Mouse (Mus musculus) liver, adult 2 months (tissue): Measurements from ENCODE around the gene 2310039H08Rik. TPM values are rescaled to one million over a fixed set of nuclear protein-coding genes. Genes with fewer than 3 reads are reported as not detected.
"Not testable (repeated sequence)": the region's sequence is repeated elsewhere in the genome, so short reads cannot be mapped to it uniquely, and the experiment has no call there.

ENCODE experiments used
- DNase-seq: peaks from one replicate; pipeline ENCODE4 v3.0.0-alpha.2; 2011; ENCODE audit warnings: low read depth, low spot score; ENCODE audit errors: extremely low read depth
- H3K27ac ChIP-seq: fragments of 200-500 bp; replicated peaks from 2 replicates; pipeline ENCODE4 v1.5.1; 2012; ENCODE audit warnings: low read depth, mild to moderate bottlenecking, control low read depth, inconsistent platforms, low read length; ENCODE audit not compliant: insufficient read depth
- H3K27me3 ChIP-seq: fragments of 200-500 bp; 2 replicates; pipeline ENCODE4 v1.6.1; 2012; ENCODE audit warnings: mild to moderate bottlenecking, moderate library complexity, low read length, inconsistent platforms; ENCODE audit not compliant: control insufficient read depth, insufficient read depth
- H3K36me3 ChIP-seq: fragments of 200-500 bp; 2 replicates; pipeline ENCODE4 v1.6.1; 2012; ENCODE audit warnings: low read length, inconsistent platforms; ENCODE audit not compliant: control insufficient read depth, insufficient read depth
- H3K4me1 ChIP-seq: fragments of 200-500 bp; 2 replicates; pipeline ENCODE4 v1.6.1; 2011; ENCODE audit warnings: low read length; ENCODE audit not compliant: control insufficient read depth, insufficient read depth
- H3K4me3 ChIP-seq: fragments of 200-500 bp; 2 replicates; pipeline ENCODE4 v1.5.1; 2011; ENCODE audit warnings: low read depth, mild to moderate bottlenecking, control low read depth, low read length, moderate library complexity; ENCODE audit not compliant: insufficient read depth
- H3K79me2 ChIP-seq: fragments of 200-500 bp; 2 replicates; pipeline ENCODE4 v1.6.1; 2012; ENCODE audit warnings: inconsistent platforms, mild to moderate bottlenecking, low read length, moderate library complexity; ENCODE audit not compliant: control insufficient read depth, insufficient read depth
- H3K9ac ChIP-seq: fragments of 200-500 bp; 2 replicates; pipeline ENCODE4 v1.6.1; 2012; ENCODE audit warnings: low read depth, mild to moderate bottlenecking, control low read depth, inconsistent platforms, low read length
- CTCF ChIP-seq: fragments of 200-500 bp; IDR thresholded peaks from 2 replicates; pipeline ENCODE4 v1.5.1; 2011; ENCODE audit warnings: low read depth, low read length, control low read depth
- POLR2A ChIP-seq: fragments of 200-500 bp; IDR thresholded peaks from 2 replicates; pipeline ENCODE4 v1.6.1; 2011; ENCODE audit warnings: low read length, control low read depth; ENCODE audit not compliant: insufficient read depth; ENCODE audit errors: extremely low read depth
- WGBS: fragments of 180-500 bp; shearing (Covaris S2); methylation state at CpG from one replicate; pipeline ENCODE4 v1.1.7; 2018; 5-methylcytosine and 5-hydroxymethylcytosine counted together
- polyA plus RNA-seq: library from polyadenylated mRNA; depleted of rRNA; stranded (reverse); fragments of >200 nt; gene quantifications from 2 replicates; pipeline ENCODE4 v1.2.3, GENCODE M21; 2012
- total RNA-seq: library from RNA; depleted of rRNA; stranded (reverse); fragments of >200 nt; gene quantifications from 2 replicates; pipeline ENCODE4 v1.2.3, GENCODE M21; 2014

The 2310039H08Rik gene
- total and polyA plus RNA-seq, 2 experiments = 97.6 to 167 TPM

GRCm38 (mm10) chr17:46750580-46750979 lies 21.9 kb upstream of the 2310039H08Rik start:
- Histone ChIP-seq H3K27me3 (no peaks in the 10 kb centered on the region), H3K4me3 (no peak overlapping the region), H3K79me2 (peaks cover 11% of the 10 kb centered on the region; the same call in 1 of the 2 replicates), H3K4me1 (peaks cover 7% of the 10 kb centered on the region), H3K27ac (peak overlapping the region; percentile 36), H3K9ac (peak overlapping the region; percentile 37), H3K36me3 (peaks cover 5% of the 10 kb centered on the region; the same call in 1 of the 2 replicates)
- no peak for DNase-seq
- TF ChIP-seq CTCF (no peak), POLR2A (no peak)
- WGBS = 88% methylated on average over 4 of the region's 4 CpGs

DNA sequence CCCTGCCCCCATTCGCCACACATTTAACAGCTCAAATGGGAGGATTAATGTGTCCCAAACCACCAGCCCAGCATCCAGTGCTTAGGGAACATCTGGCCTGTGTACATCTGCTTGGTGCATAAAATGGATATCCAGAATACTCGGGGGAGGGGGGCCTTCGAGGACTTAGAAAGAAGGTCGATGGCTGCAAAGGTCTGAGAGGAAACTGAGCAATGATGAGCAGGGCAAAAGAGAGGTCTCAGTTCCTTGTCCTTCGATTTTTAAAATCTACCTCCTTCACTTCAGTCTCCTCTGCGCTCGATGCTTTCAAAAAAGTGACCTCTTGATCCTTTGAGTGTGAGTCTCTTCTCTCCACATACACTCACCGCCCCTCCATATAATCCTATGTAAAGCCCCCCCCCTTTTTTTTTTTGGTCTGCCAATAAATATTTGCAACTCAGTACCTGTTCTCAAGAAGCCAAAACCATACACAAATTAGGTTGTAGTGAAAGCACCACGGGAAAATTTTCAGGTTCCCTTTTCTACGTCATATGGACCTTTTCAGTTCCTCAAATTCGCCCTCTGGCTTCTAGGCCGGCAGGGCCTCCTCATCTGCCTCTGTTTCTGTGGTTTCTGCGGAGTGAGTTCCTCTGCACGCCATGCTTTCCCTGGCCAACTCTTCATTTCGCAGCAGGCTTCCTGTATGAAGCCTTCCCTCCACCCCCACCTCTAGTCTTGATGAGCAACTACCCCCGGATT lies 21.2 kb upstream of the 2310039H08Rik start:
- TF ChIP-seq POLR2A = 0 out of 2 replicates have a peak, but pooled peaks have one; percentile 13
- no peak for TF ChIP-seq CTCF
- peak overlapping the region; percentile 87 for H3K27ac ChIP-seq
- peak overlapping the region; percentile 89 for H3K4me3 ChIP-seq
- H3K79me2 ChIP-seq = peaks cover 11% of the 10 kb centered on the region; the same call in 1 of the 2 replicates
- peak overlapping the region; percentile 89 for H3K9ac ChIP-seq
- H3K4me1 ChIP-seq = peaks cover 7% of the 10 kb centered on the region
- peak; percentile 68 for DNase-seq
- no peaks in the 10 kb centered on the region for H3K27me3 ChIP-seq
- WGBS = 15% methylated on average over 16 of the region's 16 CpGs
- H3K36me3 ChIP-seq = peaks cover 5% of the 10 kb centered on the region; the same call in 1 of the 2 replicates

GRCm38 (mm10) chr17:46751794-46752556 lies 20.5 kb upstream of the 2310039H08Rik start, which contains the start of gene Cnpy3:
TSS of gene Cnpy3 (minus strand) at chr17:46752214.
- peak within 1 kb of the TSS; percentile 89 for H3K4me3 ChIP-seq
- H3K36me3 ChIP-seq = peaks cover 1% of the 10 kb centered on the region; the same call in 1 of the 2 replicates
- peak; percentile 92 for DNase-seq
- whole genome bisulfite sequencing = under 1% methylated on average over 58 of the region's 58 CpGs
- H3K9ac ChIP-seq = peak within 1 kb of the TSS; percentile 89
- H3K27ac ChIP-seq = peak within 1 kb of the TSS; percentile 87
- no peaks in the 10 kb centered on the region for H3K27me3 ChIP-seq
- H3K79me2 ChIP-seq = peaks cover 11% of the 10 kb centered on the region; the same call in 1 of the 2 replicates
- peaks cover 7% of the 10 kb centered on the region for H3K4me1 ChIP-seq
- TF ChIP-seq CTCF (no peak), POLR2A (peak; percentile 70; the same call in 1 of the 2 replicates)

GRCm38 (mm10) chr17:46758753-46759152 lies 13.7 kb upstream of the 2310039H08Rik start:
- Histone ChIP-seq H3K9ac (no peak overlapping the region), H3K4me3 (no peak overlapping the region), H3K27me3 (no peaks in the 10 kb centered on the region), H3K36me3 (no peaks in the 10 kb centered on the region), H3K4me1 (no peaks in the 10 kb centered on the region), H3K79me2 (no peaks in the 10 kb centered on the region), H3K27ac (no peak overlapping the region)
- WGBS = 91% methylated on average over 12 of the region's 12 CpGs
- TF ChIP-seq CTCF (no peak), POLR2A (no peak)
- DNase-seq = no peak

- no peak for DNase-seq
- 82% methylated on average over 2 of the region's 2 CpGs for WGBS
- H3K27me3 ChIP-seq = no peaks in the 10 kb centered on the region
- H3K4me3 ChIP-seq = no peak within 1 kb of the TSS
- H3K79me2 ChIP-seq = no peaks in the 10 kb centered on the region
- no peak within 1 kb of the TSS for H3K27ac ChIP-seq
- no peaks in the 10 kb centered on the region; the same call in 1 of the 2 replicates for H3K4me1 ChIP-seq
- TF ChIP-seq POLR2A (no peak), CTCF (no peak)
- H3K36me3 ChIP-seq = no peaks in the 10 kb centered on the region
- no peak within 1 kb of the TSS for H3K9ac ChIP-seq
Observed at GRCm38 (mm10) chr17:46763544-46763943, 8.9 kb upstream of the 2310039H08Rik start, which contains the start of gene Ptcra. TSS of gene Ptcra (minus strand) at chr17:46763712.

DNA sequence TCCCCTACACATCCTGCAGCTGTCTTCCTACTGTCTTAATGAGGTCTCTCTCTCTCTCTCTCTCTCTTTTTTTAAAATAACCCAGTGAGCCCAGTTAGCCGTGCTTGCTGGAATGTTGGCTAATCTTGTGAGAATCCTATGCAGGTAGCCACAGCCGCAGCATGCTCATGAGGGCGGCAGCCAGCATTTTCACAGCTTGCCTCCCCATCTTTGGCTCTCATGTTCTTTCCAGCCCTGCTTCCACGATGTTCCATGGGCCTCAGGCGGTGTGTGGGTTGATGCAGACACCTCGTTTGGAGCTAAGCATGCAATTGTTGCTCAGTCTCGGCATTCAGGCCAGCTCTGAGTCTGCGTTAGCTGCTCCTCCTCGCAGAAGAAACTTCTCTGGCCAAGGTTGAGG lies 7.5 kb upstream of the 2310039H08Rik start:
- WGBS = 72% methylated on average over 9 of the region's 9 CpGs
- not testable (repeated sequence) for H3K9ac ChIP-seq, H3K36me3 ChIP-seq, H3K4me1 ChIP-seq, H3K4me3 ChIP-seq, H3K27me3 ChIP-seq, H3K27ac ChIP-seq, DNase-seq, H3K79me2 ChIP-seq
